Mouse (Mus musculus) erythroblast, embryonic 14.5 days (primary cell): Measurements from ENCODE around the gene Zscan21.

ENCODE experiments used
- GATA1 ChIP-seq: IDR thresholded peaks from 2 replicates; pipeline ENCODE4 v1.6.1; 2012; ENCODE audit warnings: low read length, inconsistent platforms, mixed read lengths
- TAL1 ChIP-seq: IDR thresholded peaks from 3 replicates; pipeline ENCODE4 v1.6.1; 2012; ENCODE audit warnings: low read length, inconsistent platforms, mixed read lengths

GRCm38 (mm10) chr5:138076148-138076547, 40.6 kb upstream of the Zscan21 start:
- TF ChIP-seq GATA1 (no peak), TAL1 (no peak)
